Mouse (Mus musculus) brain, embryonic 14.5 days (tissue): ENCODE data around the gene Trim50.

ENCODE experiments used
- CTCF ChIP-seq: fragments of 200-500 bp; IDR thresholded peaks from 2 replicates; pipeline ENCODE4 v1.5.1; 2012; ENCODE audit warnings: inconsistent platforms, mild to moderate bottlenecking, moderate library complexity, borderline replicate concordance; ENCODE audit not compliant: insufficient read depth, insufficient read length; ENCODE audit errors: extremely low read depth
- POLR2A ChIP-seq: fragments of 200-500 bp; IDR thresholded peaks from 2 replicates; pipeline ENCODE4 v1.6.1; 2012; ENCODE audit warnings: mild to moderate bottlenecking, inconsistent platforms, borderline replicate concordance; ENCODE audit not compliant: poor library complexity, insufficient read depth, insufficient read length, severe bottlenecking; ENCODE audit errors: extremely low read depth

GRCm38 (mm10) chr5:135381356-135381925, 28.3 kb downstream of the Trim50 start:
- TF ChIP-seq CTCF (no peak), POLR2A (no peak)
